Mouse (Mus musculus) macrophage (primary cell): ENCODE data around the gene Fgf8. TPM values are rescaled to one million over a fixed set of nuclear protein-coding genes. Genes with fewer than 3 reads are reported as not detected.
A peak's percentile ranks its signal among the peaks of the same experiment; 100 is the strongest.

Experiments used
- H3K27ac ChIP-seq: fragments of 350-480 bp; formaldehyde crosslinking; 2 replicates; pipeline ENCODE4 v1.9.0; 2021
- H3K36me3 ChIP-seq: fragments of 350-480 bp; formaldehyde crosslinking; 2 replicates; pipeline ENCODE4 v1.9.0; 2021; ENCODE audit errors: inconsistent target
- H3K4me3 ChIP-seq: fragments of 350-480 bp; formaldehyde crosslinking; 2 replicates; pipeline ENCODE4 v1.9.0; 2021; ENCODE audit errors: inconsistent target
- H3K79me2 ChIP-seq: fragments of 350-480 bp; formaldehyde crosslinking; 2 replicates; pipeline ENCODE4 v1.9.0; 2021; ENCODE audit errors: inconsistent target
- WGBS: methylation state at CpG from one replicate; pipeline ENCODE4 v1.1.7; 2026; ENCODE audit warnings: inconsistent platforms; ENCODE audit not compliant: missing documents; 5-methylcytosine and 5-hydroxymethylcytosine counted together
- polyA plus RNA-seq: library from polyadenylated mRNA; stranded (reverse); fragments of 250-400 nt; gene quantifications from 3 replicates; pipeline ENCODE4 v1.2.4, GENCODE M21; 2018; ENCODE audit warnings: inconsistent platforms
- total RNA-seq, 78 experiments: library from RNA; depleted of rRNA; stranded (reverse); fragments of 250-400 nt; gene quantifications; 1 replicate in 9 of 78; 2 replicates in 24 of 78; 3 replicates in 43 of 78; 4 replicates in 2 of 78; pipeline ENCODE4 v1.2.4; 2018; ENCODE audit warnings: inconsistent platforms in 56 of 78

Fgf8 gene
- total RNA-seq (2018; cell fraction: chromatin; rRNA removed) = not detected
- not detected for total RNA-seq (2018; cell fraction: cytosol; rRNA removed)
- not detected for total RNA-seq (2018; cell fraction: nucleus; rRNA removed)
- not detected in 3 replicates for polyA plus RNA-seq

GRCm38 (mm10) chr19:45742218-45742983 is at the start of gene Fgf8:
Gene Fgf8, minus strand, starts transcription at chr19:45742915.
- H3K79me2 ChIP-seq = no peaks in the 10 kb centered on the region
- H3K27ac ChIP-seq = no peak within 1 kb of the TSS
- no peak within 1 kb of the TSS for H3K4me3 ChIP-seq
- WGBS = 3% methylated on average over 61 of the region's 68 CpGs
- H3K36me3 ChIP-seq = no peaks in the 10 kb centered on the region

GRCm38 (mm10) chr19:45792404-45792803 is 49.7 kb upstream of the Fgf8 start:
- Histone ChIP-seq H3K27ac (no peak overlapping the region), H3K36me3 (no peaks in the 10 kb centered on the region), H3K79me2 (no peaks in the 10 kb centered on the region), H3K4me3 (no peak overlapping the region)
- 97% methylated on average over 6 of the region's 6 CpGs for WGBS

- WGBS = 0% methylated on average over 6 of the region's 13 CpGs
- Histone ChIP-seq H3K79me2 (no peaks in the 10 kb centered on the region), H3K4me3 (no peak overlapping the region), H3K36me3 (no peaks in the 10 kb centered on the region), H3K27ac (peak overlapping the region; percentile 65)
Measured at GRCm38 (mm10) chr19:45789888-45790874, 47.5 kb upstream of the Fgf8 start.

- Histone ChIP-seq H3K79me2 (no peaks in the 10 kb centered on the region), H3K36me3 (no peaks in the 10 kb centered on the region), H3K4me3 (no peak overlapping the region), H3K27ac (no peak overlapping the region)
- WGBS = 77% methylated on average over 5 of the region's 7 CpGs
Measured at GRCm38 (mm10) chr19:45789365-45789764, 46.6 kb upstream of the Fgf8 start.

GRCm38 (mm10) chr19:45788337-45788736 is 45.6 kb upstream of the Fgf8 start:
- 90% methylated on average over 4 of the region's 4 CpGs for WGBS
- Histone ChIP-seq H3K27ac (no peak overlapping the region), H3K36me3 (no peaks in the 10 kb centered on the region), H3K4me3 (no peak overlapping the region), H3K79me2 (no peaks in the 10 kb centered on the region)

GRCm38 (mm10) chr19:45787450-45787849 is 44.7 kb upstream of the Fgf8 start:
- WGBS = 77% methylated on average over 3 of the region's 3 CpGs
- H3K4me3 ChIP-seq = no peak overlapping the region

GRCm38 (mm10) chr19:45785470-45785869 is 42.8 kb upstream of the Fgf8 start:
- WGBS = 80% methylated on average over 3 of the region's 3 CpGs
- H3K36me3 ChIP-seq = no peaks in the 10 kb centered on the region

More at GRCm38 (mm10) chr19:45787450-45787849, 44.7 kb upstream of the Fgf8 start:
- H3K79me2 ChIP-seq = peaks cover 5% of the 10 kb centered on the region
- no peak overlapping the region for H3K27ac ChIP-seq
- no peaks in the 10 kb centered on the region for H3K36me3 ChIP-seq

GRCm38 (mm10) chr19:45783933-45784576 is 41.3 kb upstream of the Fgf8 start:
- peak overlapping the region; percentile 81 for H3K4me3 ChIP-seq
- peaks cover 39% of the 10 kb centered on the region for H3K79me2 ChIP-seq
- H3K36me3 ChIP-seq = peaks cover 7% of the 10 kb centered on the region; the same call in 1 of the 2 replicates
- WGBS = 33% methylated on average over 14 of the region's 17 CpGs
- H3K27ac ChIP-seq = peak overlapping the region; percentile 58

More at GRCm38 (mm10) chr19:45785470-45785869, 42.8 kb upstream of the Fgf8 start:
- Histone ChIP-seq H3K79me2 (peaks cover 24% of the 10 kb centered on the region), H3K4me3 (no peak overlapping the region), H3K27ac (no peak overlapping the region)

GRCm38 (mm10) chr19:45783181-45783932 is 40.6 kb upstream of the Fgf8 start, which contains the start of gene Mgea5:
Gene Mgea5, minus strand, starts transcription at chr19:45783837.
- Histone ChIP-seq H3K36me3 (peaks cover 14% of the 10 kb centered on the region), H3K27ac (peak within 1 kb of the TSS; percentile 58), H3K79me2 (peaks cover 46% of the 10 kb centered on the region), H3K4me3 (peak within 1 kb of the TSS; percentile 81)
- WGBS = 1% methylated on average over 47 of the region's 71 CpGs

- Histone ChIP-seq H3K4me3 (peak overlapping the region; percentile 81), H3K79me2 (peaks cover 55% of the 10 kb centered on the region), H3K36me3 (peaks cover 23% of the 10 kb centered on the region), H3K27ac (peak overlapping the region; percentile 55)
- WGBS = under 1% methylated on average over 36 of the region's 36 CpGs
Measured at GRCm38 (mm10) chr19:45782315-45783001, 39.7 kb upstream of the Fgf8 start.

GRCm38 (mm10) chr19:45781676-45782075 is 39.0 kb upstream of the Fgf8 start:
- Histone ChIP-seq H3K36me3 (peaks cover 31% of the 10 kb centered on the region), H3K4me3 (peak overlapping the region; percentile 81), H3K79me2 (peaks cover 62% of the 10 kb centered on the region), H3K27ac (no peak overlapping the region)
- 43% methylated on average over 8 of the region's 8 CpGs for WGBS

- Histone ChIP-seq H3K27ac (0 out of 2 replicates have a peak overlapping the region, but pooled peaks have one; percentile 8), H3K79me2 (peaks cover 75% of the 10 kb centered on the region), H3K36me3 (peaks cover 43% of the 10 kb centered on the region), H3K4me3 (no peak overlapping the region)
- WGBS = 51% methylated on average over 13 of the region's 13 CpGs
Measured at GRCm38 (mm10) chr19:45780350-45780915, 37.7 kb upstream of the Fgf8 start.

GRCm38 (mm10) chr19:45775486-45775885 is 32.8 kb upstream of the Fgf8 start:
- peaks cover 88% of the 10 kb centered on the region for H3K36me3 ChIP-seq
- no peak overlapping the region for H3K27ac ChIP-seq
- no peak overlapping the region for H3K4me3 ChIP-seq
- H3K79me2 ChIP-seq = peaks cover 100% of the 10 kb centered on the region
- WGBS = 62% methylated on average over 2 of the region's 2 CpGs
